Mouse (Mus musculus): ENCODE measurements around the gene Slc17a3.
A peak's percentile ranks its signal among the peaks of the same experiment; 100 is the strongest.

Gene Slc17a3

GRCm38 (mm10) chr13:23879636-23880035, 40.4 kb downstream of the Slc17a3 start:
- no peak for DNase-seq

- no peak for DNase-seq
Observed at GRCm38 (mm10) chr13:23885540-23885939, 46.3 kb downstream of the Slc17a3 start.

GRCm38 (mm10) chr13:23887026-23887725, 47.9 kb downstream of the Slc17a3 start:
- no peak for DNase-seq

GRCm38 (mm10) chr13:23889011-23889605, 49.9 kb downstream of the Slc17a3 start:
- DNase-seq, result no peak

GRCm38 (mm10) chr13:23892592-23893268, 53.5 kb downstream of the Slc17a3 start:
- DNase-seq, result no peak

GRCm38 (mm10) chr13:23893269-23893593, 54.0 kb downstream of the Slc17a3 start:
- no peak for DNase-seq

GRCm38 (mm10) chr13:23898242-23898641, 59.0 kb downstream of the Slc17a3 start:
- peak; percentile 88 for DNase-seq

GRCm38 (mm10) chr13:23906906-23907305, 67.7 kb downstream of the Slc17a3 start:
- no peak for DNase-seq

GRCm38 (mm10) chr13:23910121-23910520, 70.9 kb downstream of the Slc17a3 start:
- DNase-seq, result no peak

All from heart, adult 11 months (tissue).